Mouse (Mus musculus): ENCODE results near the gene Hnf1b. TPM values are rescaled to one million over a fixed set of nuclear protein-coding genes. Genes with fewer than 3 reads are reported as not detected.
A peak's percentile ranks its signal among the peaks of the same experiment; 100 is the strongest.

Gene Hnf1b
- polyA plus RNA-seq, 1 experiment from 2014 or later: not detected

- H3K4me2 ChIP-seq (ENCODE audit: low read depth, low read length): 0 out of 2 replicates have a peak overlapping the region, but pooled peaks have one; percentile 5
- H3K36me3 ChIP-seq (ENCODE audit: control insufficient read depth, insufficient read depth, low read length): no peaks in the 10 kb centered on the region
- peaks cover 6% of the 10 kb centered on the region; the same call in 1 of the 2 replicates for H3K4me1 ChIP-seq (ENCODE audit: control insufficient read depth, insufficient read depth, low read length)
- H3K4me3 ChIP-seq (ENCODE audit: low read depth, low read length): peak overlapping the region; percentile 7; the same call in 1 of the 2 replicates
- no peaks in the 10 kb centered on the region for H3K9me3 ChIP-seq (ENCODE audit: control insufficient read depth, low read length)
- DNase-seq (ENCODE audit: low spot score) (no peak), ATAC-seq (ENCODE audit: low read depth) (no peak)
- H3K9ac ChIP-seq (ENCODE audit: low read depth, low read length): no peak overlapping the region
- 2% methylated on average over 24 of the region's 24 CpGs for WGBS
- H3K27me3 ChIP-seq (replicated peaks; ENCODE audit: control insufficient read depth, insufficient read depth, low read length): peaks cover 76% of the 10 kb centered on the region
- H3K27ac ChIP-seq (replicated peaks; ENCODE audit: low read depth, low read length): no peak overlapping the region
These were observed 866 bp downstream of the Hnf1b start for GRCm38 (mm10) chr11:83850586-83851272.

GRCm38 (mm10) chr11:83851273-83852015 lies 1.6 kb downstream of the Hnf1b start:
- peak overlapping the region; percentile 5; the same call in 1 of the 2 replicates for H3K4me2 ChIP-seq (ENCODE audit: low read depth, low read length)
- DNase-seq (ENCODE audit: low spot score): no peak
- no peak overlapping the region for H3K9ac ChIP-seq (ENCODE audit: low read depth, low read length)
- peaks cover 6% of the 10 kb centered on the region; the same call in 1 of the 2 replicates for H3K4me1 ChIP-seq (ENCODE audit: control insufficient read depth, insufficient read depth, low read length)
- no peak for ATAC-seq (ENCODE audit: low read depth)
- H3K36me3 ChIP-seq (ENCODE audit: control insufficient read depth, insufficient read depth, low read length): no peaks in the 10 kb centered on the region
- WGBS: under 1% methylated on average over 33 of the region's 36 CpGs
- no peak overlapping the region for H3K27ac ChIP-seq (replicated peaks; ENCODE audit: low read depth, low read length)
- peaks cover 83% of the 10 kb centered on the region for H3K27me3 ChIP-seq (replicated peaks; ENCODE audit: control insufficient read depth, insufficient read depth, low read length)
- no peaks in the 10 kb centered on the region for H3K9me3 ChIP-seq (ENCODE audit: control insufficient read depth, low read length)
- peak overlapping the region; percentile 12 for H3K4me3 ChIP-seq (ENCODE audit: low read depth, low read length)

GRCm38 (mm10) chr11:83852016-83852355 lies 2.1 kb downstream of the Hnf1b start:
- Histone ChIP-seq H3K27me3 (replicated peaks; ENCODE audit: control insufficient read depth, insufficient read depth, low read length) (peaks cover 87% of the 10 kb centered on the region), H3K27ac (replicated peaks; ENCODE audit: low read depth, low read length) (no peak overlapping the region), H3K36me3 (ENCODE audit: control insufficient read depth, insufficient read depth, low read length) (no peaks in the 10 kb centered on the region), H3K9ac (ENCODE audit: low read depth, low read length) (no peak overlapping the region), H3K9me3 (ENCODE audit: control insufficient read depth, low read length) (no peaks in the 10 kb centered on the region), H3K4me1 (ENCODE audit: control insufficient read depth, insufficient read depth, low read length) (peaks cover 6% of the 10 kb centered on the region; the same call in 1 of the 2 replicates), H3K4me3 (ENCODE audit: low read depth, low read length) (peak overlapping the region; percentile 12; the same call in 1 of the 2 replicates), H3K4me2 (ENCODE audit: low read depth, low read length) (no peak overlapping the region)
- peak; percentile 8 for DNase-seq (ENCODE audit: low spot score)
- ATAC-seq (ENCODE audit: low read depth): no peak
- WGBS: 0% methylated on average over 20 of the region's 24 CpGs

GRCm38 (mm10) chr11:83852501-83853211 lies 2.8 kb downstream of the Hnf1b start:
- no peaks in the 10 kb centered on the region for H3K9me3 ChIP-seq (ENCODE audit: control insufficient read depth, low read length)
- H3K27me3 ChIP-seq (replicated peaks; ENCODE audit: control insufficient read depth, insufficient read depth, low read length): peaks cover 86% of the 10 kb centered on the region
- H3K4me1 ChIP-seq (ENCODE audit: control insufficient read depth, insufficient read depth, low read length): peaks cover 6% of the 10 kb centered on the region; the same call in 1 of the 2 replicates
- 2% methylated on average over 36 of the region's 38 CpGs for WGBS
- peak overlapping the region; percentile 8; the same call in 1 of the 2 replicates for H3K4me3 ChIP-seq (ENCODE audit: low read depth, low read length)
- DNase-seq (ENCODE audit: low spot score) (no peak), ATAC-seq (ENCODE audit: low read depth) (no peak)
- no peaks in the 10 kb centered on the region for H3K36me3 ChIP-seq (ENCODE audit: control insufficient read depth, insufficient read depth, low read length)
- no peak overlapping the region for H3K27ac ChIP-seq (replicated peaks; ENCODE audit: low read depth, low read length)
- no peak overlapping the region for H3K4me2 ChIP-seq (ENCODE audit: low read depth, low read length)
- no peak overlapping the region for H3K9ac ChIP-seq (ENCODE audit: low read depth, low read length)

- Histone ChIP-seq H3K4me3 (ENCODE audit: low read depth, low read length) (peak overlapping the region; percentile 8; the same call in 1 of the 2 replicates), H3K36me3 (ENCODE audit: control insufficient read depth, insufficient read depth, low read length) (no peaks in the 10 kb centered on the region), H3K4me2 (ENCODE audit: low read depth, low read length) (no peak overlapping the region), H3K9ac (ENCODE audit: low read depth, low read length) (no peak overlapping the region), H3K27me3 (replicated peaks; ENCODE audit: control insufficient read depth, insufficient read depth, low read length) (peaks cover 85% of the 10 kb centered on the region), H3K9me3 (ENCODE audit: control insufficient read depth, low read length) (no peaks in the 10 kb centered on the region), H3K4me1 (ENCODE audit: control insufficient read depth, insufficient read depth, low read length) (peaks cover 6% of the 10 kb centered on the region; the same call in 1 of the 2 replicates), H3K27ac (replicated peaks; ENCODE audit: low read depth, low read length) (no peak overlapping the region)
- ATAC-seq (ENCODE audit: low read depth) (no peak), DNase-seq (ENCODE audit: low spot score) (no peak)
- WGBS: under 1% methylated on average over 33 of the region's 33 CpGs
These were observed 3.4 kb downstream of the Hnf1b start for GRCm38 (mm10) chr11:83853221-83853792.

GRCm38 (mm10) chr11:83854091-83854490 lies 4.2 kb downstream of the Hnf1b start:
- Histone ChIP-seq H3K9ac (ENCODE audit: low read depth, low read length) (no peak overlapping the region), H3K4me1 (ENCODE audit: control insufficient read depth, insufficient read depth, low read length) (peaks cover 6% of the 10 kb centered on the region; the same call in 1 of the 2 replicates), H3K4me3 (ENCODE audit: low read depth, low read length) (no peak overlapping the region), H3K36me3 (ENCODE audit: control insufficient read depth, insufficient read depth, low read length) (no peaks in the 10 kb centered on the region), H3K4me2 (ENCODE audit: low read depth, low read length) (no peak overlapping the region), H3K27ac (replicated peaks; ENCODE audit: low read depth, low read length) (no peak overlapping the region), H3K9me3 (ENCODE audit: control insufficient read depth, low read length) (no peaks in the 10 kb centered on the region), H3K27me3 (replicated peaks; ENCODE audit: control insufficient read depth, insufficient read depth, low read length) (peaks cover 82% of the 10 kb centered on the region)
- ATAC-seq (ENCODE audit: low read depth): no peak
- DNase-seq (ENCODE audit: low spot score): no peak
- 7% methylated on average over 10 of the region's 10 CpGs for WGBS

- DNase-seq (ENCODE audit: low spot score): no peak
- peaks cover 76% of the 10 kb centered on the region for H3K27me3 ChIP-seq (replicated peaks; ENCODE audit: control insufficient read depth, insufficient read depth, low read length)
- H3K9me3 ChIP-seq (ENCODE audit: control insufficient read depth, low read length): no peaks in the 10 kb centered on the region
- ATAC-seq (ENCODE audit: low read depth): no peak
- H3K9ac ChIP-seq (ENCODE audit: low read depth, low read length): no peak overlapping the region
- no peaks in the 10 kb centered on the region for H3K36me3 ChIP-seq (ENCODE audit: control insufficient read depth, insufficient read depth, low read length)
- H3K27ac ChIP-seq (replicated peaks; ENCODE audit: low read depth, low read length): no peak overlapping the region
- 7% methylated on average over 2 of the region's 2 CpGs for WGBS
- no peak overlapping the region for H3K4me2 ChIP-seq (ENCODE audit: low read depth, low read length)
- H3K4me1 ChIP-seq (ENCODE audit: control insufficient read depth, insufficient read depth, low read length): peaks cover 6% of the 10 kb centered on the region; the same call in 1 of the 2 replicates
- H3K4me3 ChIP-seq (ENCODE audit: low read depth, low read length): no peak overlapping the region
These were observed 4.8 kb downstream of the Hnf1b start for GRCm38 (mm10) chr11:83854707-83855106.

GRCm38 (mm10) chr11:83857256-83857655 lies 7.4 kb downstream of the Hnf1b start:
- peaks cover 50% of the 10 kb centered on the region for H3K27me3 ChIP-seq (replicated peaks; ENCODE audit: control insufficient read depth, insufficient read depth, low read length)
- H3K27ac ChIP-seq (replicated peaks; ENCODE audit: low read depth, low read length): no peak overlapping the region
- DNase-seq (ENCODE audit: low spot score): no peak
- H3K36me3 ChIP-seq (ENCODE audit: control insufficient read depth, insufficient read depth, low read length): no peaks in the 10 kb centered on the region
- H3K4me1 ChIP-seq (ENCODE audit: control insufficient read depth, insufficient read depth, low read length): peaks cover 6% of the 10 kb centered on the region; the same call in 1 of the 2 replicates
- H3K4me3 ChIP-seq (ENCODE audit: low read depth, low read length): no peak overlapping the region
- H3K4me2 ChIP-seq (ENCODE audit: low read depth, low read length): no peak overlapping the region
- no peaks in the 10 kb centered on the region for H3K9me3 ChIP-seq (ENCODE audit: control insufficient read depth, low read length)
- ATAC-seq (ENCODE audit: low read depth): no peak
- WGBS: 83% methylated on average over 1 of the region's 1 CpGs
- H3K9ac ChIP-seq (ENCODE audit: low read depth, low read length): no peak overlapping the region
